Mouse (Mus musculus): ENCODE data around the gene Timm10. TPM values are rescaled to one million over a fixed set of nuclear protein-coding genes. Genes with fewer than 3 reads are reported as not detected.
A peak's percentile ranks its signal among the peaks of the same experiment; 100 is the strongest.

The Timm10 gene
- total RNA-seq (2014; rRNA removed) (44.5 and 57.3 TPM in 2 replicates), polyA plus RNA-seq (2015; fragmentation: Nextera tagmentation; extraction: Ambion mirVana) (82.5 and 91.7 TPM in 2 replicates)

- no peaks in the 10 kb centered on the region for H3K9me3 ChIP-seq (ENCODE audit: low read length)
- DNase-seq (ENCODE audit: low spot score) (peak; percentile 96), ATAC-seq (peak; percentile 93)
- TF ChIP-seq CTCF (IDR thresholded peaks at IDR 0.05; ENCODE audit: low read depth): no peak
- 0 out of 2 replicates have a peak, but pooled peaks cover 10% of the 10 kb centered on the region for H3K36me3 ChIP-seq (ENCODE audit: insufficient read depth, low read length)
- peak within 1 kb of the TSS; percentile 100 for H3K4me2 ChIP-seq (ENCODE audit: low read depth, low read length)
- H3K4me1 ChIP-seq (ENCODE audit: insufficient read depth, low read length): no peaks in the 10 kb centered on the region; the same call in 1 of the 2 replicates
- peak within 1 kb of the TSS; percentile 74 for H3K4me3 ChIP-seq (ENCODE audit: low read length)
- peak within 1 kb of the TSS; percentile 58 for H3K27ac ChIP-seq
- peak within 1 kb of the TSS; percentile 77 for H3K9ac ChIP-seq (replicated peaks; ENCODE audit: low read length)
- H3K27me3 ChIP-seq (ENCODE audit: insufficient read depth, low read length): no peaks in the 10 kb centered on the region
- under 1% methylated on average over 34 of the region's 34 CpGs for WGBS
These were observed at the start of gene Timm10 for GRCm38 (mm10) chr2:84826488-84827282. Gene Timm10, plus strand, starts transcription at chr2:84826997.

GRCm38 (mm10) chr2:84777706-84778105, 49.1 kb upstream of the Timm10 start:
- H3K27ac ChIP-seq: peak overlapping the region; percentile 66; the same call in 1 of the 2 replicates
- no peak overlapping the region for H3K4me3 ChIP-seq (ENCODE audit: low read length)
- WGBS: 49% methylated on average over 3 of the region's 3 CpGs
- H3K9me3 ChIP-seq (ENCODE audit: low read length): no peaks in the 10 kb centered on the region
- peaks cover 6% of the 10 kb centered on the region for H3K4me1 ChIP-seq (ENCODE audit: insufficient read depth, low read length)
- H3K36me3 ChIP-seq (ENCODE audit: insufficient read depth, low read length): no peaks in the 10 kb centered on the region
- no peak overlapping the region for H3K4me2 ChIP-seq (ENCODE audit: low read depth, low read length)
- TF ChIP-seq CTCF (IDR thresholded peaks at IDR 0.05; ENCODE audit: low read depth): no peak
- ATAC-seq: peak; percentile 65; the same call in 1 of the 2 replicates
- peak; percentile 50 for DNase-seq (ENCODE audit: low spot score)
- no peaks in the 10 kb centered on the region for H3K27me3 ChIP-seq (ENCODE audit: insufficient read depth, low read length)
- H3K9ac ChIP-seq (replicated peaks; ENCODE audit: low read length): no peak overlapping the region

GRCm38 (mm10) chr2:84779210-84779609, 47.6 kb upstream of the Timm10 start:
- Histone ChIP-seq H3K27ac (no peak overlapping the region), H3K4me3 (ENCODE audit: low read length) (no peak overlapping the region), H3K9me3 (ENCODE audit: low read length) (no peaks in the 10 kb centered on the region), H3K27me3 (ENCODE audit: insufficient read depth, low read length) (no peaks in the 10 kb centered on the region), H3K4me1 (ENCODE audit: insufficient read depth, low read length) (peaks cover 6% of the 10 kb centered on the region), H3K9ac (replicated peaks; ENCODE audit: low read length) (no peak overlapping the region), H3K4me2 (ENCODE audit: low read depth, low read length) (no peak overlapping the region), H3K36me3 (ENCODE audit: insufficient read depth, low read length) (no peaks in the 10 kb centered on the region)
- TF ChIP-seq CTCF (IDR thresholded peaks at IDR 0.05; ENCODE audit: low read depth): peak; percentile 51
- 64% methylated on average over 6 of the region's 6 CpGs for WGBS
- ATAC-seq: no peak
- no peak for DNase-seq (ENCODE audit: low spot score)

GRCm38 (mm10) chr2:84783315-84783714, 43.5 kb upstream of the Timm10 start:
- TF ChIP-seq CTCF (IDR thresholded peaks at IDR 0.05; ENCODE audit: low read depth): no peak
- no peak for DNase-seq (ENCODE audit: low spot score)

GRCm38 (mm10) chr2:84783840-84784566, 42.8 kb upstream of the Timm10 start:
- no peak for TF ChIP-seq CTCF (IDR thresholded peaks at IDR 0.05; ENCODE audit: low read depth)
- H3K4me2 ChIP-seq (ENCODE audit: low read depth, low read length): no peak overlapping the region
- no peaks in the 10 kb centered on the region for H3K4me1 ChIP-seq (ENCODE audit: insufficient read depth, low read length)
- no peaks in the 10 kb centered on the region for H3K9me3 ChIP-seq (ENCODE audit: low read length)
- ATAC-seq (no peak), DNase-seq (ENCODE audit: low spot score) (no peak)
- no peak overlapping the region for H3K4me3 ChIP-seq (ENCODE audit: low read length)
- H3K36me3 ChIP-seq (ENCODE audit: insufficient read depth, low read length): no peaks in the 10 kb centered on the region
- 82% methylated on average over 3 of the region's 3 CpGs for WGBS
- no peak overlapping the region for H3K27ac ChIP-seq
- no peak overlapping the region for H3K9ac ChIP-seq (replicated peaks; ENCODE audit: low read length)
- no peaks in the 10 kb centered on the region for H3K27me3 ChIP-seq (ENCODE audit: insufficient read depth, low read length)

More at GRCm38 (mm10) chr2:84783315-84783714, 43.5 kb upstream of the Timm10 start:
- no peak overlapping the region for H3K4me3 ChIP-seq (ENCODE audit: low read length)
- H3K4me2 ChIP-seq (ENCODE audit: low read depth, low read length): no peak overlapping the region
- H3K9ac ChIP-seq (replicated peaks; ENCODE audit: low read length): no peak overlapping the region
- no peaks in the 10 kb centered on the region for H3K9me3 ChIP-seq (ENCODE audit: low read length)
- WGBS: 100% methylated on average over 1 of the region's 1 CpGs
- no peak for ATAC-seq
- no peaks in the 10 kb centered on the region for H3K36me3 ChIP-seq (ENCODE audit: insufficient read depth, low read length)
- H3K27me3 ChIP-seq (ENCODE audit: insufficient read depth, low read length): no peaks in the 10 kb centered on the region
- no peaks in the 10 kb centered on the region for H3K4me1 ChIP-seq (ENCODE audit: insufficient read depth, low read length)
- no peak overlapping the region for H3K27ac ChIP-seq

GRCm38 (mm10) chr2:84788316-84788715, 38.5 kb upstream of the Timm10 start:
- Histone ChIP-seq H3K27me3 (ENCODE audit: insufficient read depth, low read length) (no peaks in the 10 kb centered on the region), H3K4me1 (ENCODE audit: insufficient read depth, low read length) (no peaks in the 10 kb centered on the region), H3K4me2 (ENCODE audit: low read depth, low read length) (no peak overlapping the region), H3K9ac (replicated peaks; ENCODE audit: low read length) (no peak overlapping the region), H3K9me3 (ENCODE audit: low read length) (no peaks in the 10 kb centered on the region), H3K27ac (no peak overlapping the region), H3K4me3 (ENCODE audit: low read length) (no peak overlapping the region), H3K36me3 (ENCODE audit: insufficient read depth, low read length) (no peaks in the 10 kb centered on the region)
- WGBS: 80% methylated on average over 3 of the region's 3 CpGs
- ATAC-seq (no peak), DNase-seq (ENCODE audit: low spot score) (no peak)
- TF ChIP-seq CTCF (IDR thresholded peaks at IDR 0.05; ENCODE audit: low read depth): no peak

Measured in hindbrain, postnatal 0 days (tissue).